Mouse (Mus musculus) heart, adult 2 months (tissue): ENCODE measurements at regions not wholly inside any gene's neighbourhood (a gene's known extent, or its start where the extent isn't known, plus 50 kb on each side); places are given as distances from the start of the nearest gene placed in this dataset.

Source experiments
- DNase-seq, 2 experiments: peaks; one replicate each; pipeline ENCODE4 v3.0.0; 2021
- H3K27ac ChIP-seq: fragments of 200-600 bp; 2 replicates; pipeline ENCODE4 v1.8.1; 2022
- H3K27me3 ChIP-seq: fragments of 200-500 bp; 2 replicates; pipeline ENCODE4 v1.6.1; 2012; ENCODE audit warnings: mild to moderate bottlenecking, low read length, inconsistent platforms, mixed read lengths; ENCODE audit not compliant: control insufficient read depth, insufficient read depth
- H3K36me3 ChIP-seq: fragments of 200-500 bp; 2 replicates; pipeline ENCODE4 v1.6.1; 2012; ENCODE audit warnings: low read length, inconsistent platforms; ENCODE audit not compliant: control insufficient read depth, insufficient read depth
- H3K4me1 ChIP-seq: fragments of 200-500 bp; 2 replicates; pipeline ENCODE4 v1.6.1; 2011; ENCODE audit warnings: low read length; ENCODE audit not compliant: control insufficient read depth, insufficient read depth
- H3K4me3 ChIP-seq: fragments of 200-600 bp; 2 replicates; pipeline ENCODE4 v1.8.1; 2022
- H3K79me2 ChIP-seq: fragments of 200-500 bp; replicated peaks from 2 replicates; pipeline ENCODE4 v1.6.1; 2012; ENCODE audit warnings: mild to moderate bottlenecking, inconsistent platforms, low read length, moderate library complexity, mixed read lengths; ENCODE audit not compliant: control insufficient read depth, insufficient read depth
- H3K9ac ChIP-seq: fragments of 200-500 bp; 2 replicates; pipeline ENCODE4 v1.6.1; 2012; ENCODE audit warnings: low read depth, mild to moderate bottlenecking, control low read depth, inconsistent platforms, low read length, mixed read lengths
- CTCF ChIP-seq: fragments of 200-600 bp; IDR thresholded peaks from 2 replicates; pipeline ENCODE4 v1.8.1; 2022; ENCODE audit warnings: antibody characterized with exemption, mild to moderate bottlenecking, moderate library complexity
- EP300 ChIP-seq: fragments of 200-500 bp; IDR thresholded peaks from 2 replicates; pipeline ENCODE4 v1.6.1; 2011; ENCODE audit warnings: low read depth, low read length, control low read depth; ENCODE audit not compliant: insufficient read depth
- POLR2A ChIP-seq: fragments of 200-500 bp; IDR thresholded peaks from 2 replicates; pipeline ENCODE4 v1.6.1; 2011; ENCODE audit warnings: mild to moderate bottlenecking, low read depth, low read length, control low read depth; ENCODE audit not compliant: insufficient read depth
- WGBS: fragments of 180-500 bp; shearing (Covaris S2); methylation state at CpG from one replicate; pipeline ENCODE4 v1.1.7; 2018; 5-methylcytosine and 5-hydroxymethylcytosine counted together
- intact Hi-C: fragments of 180-260 bp; cut with DNase I; formaldehyde crosslinking; loops from one replicate; pipeline ENCODE4 v1.15.1; 2025

GRCm38 (mm10) chr11:112587386-112587785, 194.6 kb upstream of the Sox9 start:
- H3K36me3 ChIP-seq, result no peaks in the 10 kb centered on the region
- DNase-seq, result no peak
- H3K4me1 ChIP-seq, result no peaks in the 10 kb centered on the region
- H3K9ac ChIP-seq, result no peak overlapping the region
- no peak overlapping the region for H3K4me3 ChIP-seq
- H3K27me3 ChIP-seq, result no peaks in the 10 kb centered on the region
- H3K79me2 ChIP-seq, result no peaks in the 10 kb centered on the region
- intact Hi-C loops, result no loop called here
- no peak overlapping the region for H3K27ac ChIP-seq
- TF ChIP-seq EP300, result no peak
- TF ChIP-seq CTCF, result no peak
- no peak for TF ChIP-seq POLR2A

- Histone ChIP-seq H3K27ac (no peak overlapping the region), H3K4me1 (no peaks in the 10 kb centered on the region), H3K27me3 (no peaks in the 10 kb centered on the region), H3K4me3 (no peak overlapping the region), H3K9ac (no peak overlapping the region), H3K36me3 (no peaks in the 10 kb centered on the region), H3K79me2 (no peaks in the 10 kb centered on the region)
- no peak for TF ChIP-seq EP300
- TF ChIP-seq POLR2A, result no peak
- TF ChIP-seq CTCF, result no peak
- 68% methylated on average over 11 of the region's 11 CpGs for WGBS
- no peak for DNase-seq
- intact Hi-C loops, result no loop called here
Measured at GRCm38 (mm10) chr11:112588088-112588487, 193.9 kb upstream of the Sox9 start.

- H3K79me2 ChIP-seq, result no peaks in the 10 kb centered on the region
- intact Hi-C loops, result no loop called here
- no peaks in the 10 kb centered on the region for H3K27me3 ChIP-seq
- H3K27ac ChIP-seq, result no peak overlapping the region
- no peak for DNase-seq
- WGBS, result 84% methylated on average over 7 of the region's 7 CpGs
- H3K36me3 ChIP-seq, result no peaks in the 10 kb centered on the region
- no peak overlapping the region for H3K9ac ChIP-seq
- no peak overlapping the region for H3K4me3 ChIP-seq
- TF ChIP-seq CTCF (no peak), POLR2A (no peak), EP300 (no peak)
- H3K4me1 ChIP-seq, result no peaks in the 10 kb centered on the region
Measured at GRCm38 (mm10) chr11:112590214-112590613, 191.8 kb upstream of the Sox9 start.

GRCm38 (mm10) chr11:112592411-112593020, 189.5 kb upstream of the Sox9 start:
- H3K27me3 ChIP-seq, result no peaks in the 10 kb centered on the region
- H3K4me3 ChIP-seq, result no peak overlapping the region
- no peak for DNase-seq
- intact Hi-C loops, result no loop called here
- H3K36me3 ChIP-seq, result no peaks in the 10 kb centered on the region
- no peaks in the 10 kb centered on the region for H3K4me1 ChIP-seq
- no peak overlapping the region for H3K9ac ChIP-seq
- TF ChIP-seq POLR2A, result no peak
- TF ChIP-seq EP300, result no peak
- TF ChIP-seq CTCF, result no peak
- no peaks in the 10 kb centered on the region for H3K79me2 ChIP-seq
- WGBS, result 74% methylated on average over 6 of the region's 6 CpGs
- no peak overlapping the region for H3K27ac ChIP-seq

- 79% methylated on average over 10 of the region's 10 CpGs for WGBS
- H3K4me3 ChIP-seq, result no peak overlapping the region
- no peaks in the 10 kb centered on the region for H3K4me1 ChIP-seq
- intact Hi-C loops, result no loop called here
- TF ChIP-seq CTCF, result no peak
- TF ChIP-seq EP300, result no peak
- no peak for TF ChIP-seq POLR2A
- DNase-seq, result no peak
- no peaks in the 10 kb centered on the region for H3K79me2 ChIP-seq
- no peak overlapping the region for H3K9ac ChIP-seq
- H3K27me3 ChIP-seq, result no peaks in the 10 kb centered on the region
- no peaks in the 10 kb centered on the region for H3K36me3 ChIP-seq
- H3K27ac ChIP-seq, result no peak overlapping the region
Measured at GRCm38 (mm10) chr11:112593821-112594220, 188.2 kb upstream of the Sox9 start.

- no peak overlapping the region for H3K9ac ChIP-seq
- no peaks in the 10 kb centered on the region for H3K4me1 ChIP-seq
- no peaks in the 10 kb centered on the region for H3K36me3 ChIP-seq
- no peaks in the 10 kb centered on the region for H3K27me3 ChIP-seq
- H3K79me2 ChIP-seq, result no peaks in the 10 kb centered on the region
- H3K4me3 ChIP-seq, result no peak overlapping the region
- intact Hi-C loops, result no loop called here
- no peak for DNase-seq
- no peak overlapping the region for H3K27ac ChIP-seq
- WGBS, result 85% methylated on average over 1 of the region's 1 CpGs
- no peak for TF ChIP-seq POLR2A
- TF ChIP-seq CTCF, result no peak
- no peak for TF ChIP-seq EP300
Measured at GRCm38 (mm10) chr11:112607359-112607758, 174.7 kb upstream of the Sox9 start.
